Mouse (Mus musculus) heart, postnatal 25 days (tissue): ENCODE measurements at regions not wholly inside any gene's neighbourhood (a gene's known extent, or its start where the extent isn't known, plus 50 kb on each side); places are given as distances from the start of the nearest gene placed in this dataset.
A peak's percentile ranks its signal among the peaks of the same experiment; 100 is the strongest.

ENCODE experiments used
- DNase-seq: peaks from one replicate; pipeline ENCODE4 v3.0.0; 2022; ENCODE audit warnings: low spot score
- intact Hi-C: fragments of 180-260 bp; cut with DNase I; formaldehyde crosslinking; loops from one replicate; pipeline ENCODE4 v1.15.1; 2025

DNA sequence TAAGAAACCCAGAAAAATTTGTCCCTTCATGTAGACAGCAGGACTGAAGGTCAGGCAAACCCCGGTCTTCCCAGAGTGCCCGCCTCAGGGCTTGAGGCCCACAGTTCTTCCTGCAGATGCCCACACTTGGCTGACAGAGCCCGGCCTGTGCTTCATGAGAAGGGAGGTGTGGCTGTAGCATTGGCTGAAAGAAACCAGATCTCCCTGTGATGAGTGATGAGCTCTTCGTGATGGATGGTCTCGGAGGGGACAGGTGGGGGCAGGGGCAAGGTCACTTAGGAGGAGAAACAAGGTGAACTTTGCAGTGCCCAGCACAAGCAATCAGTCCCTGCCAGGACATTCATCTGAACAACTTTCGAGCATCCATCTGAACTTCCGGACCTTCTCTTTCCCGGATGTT, 298.7 kb upstream of the Ddhd1 start:
- intact Hi-C loops, result no loop called here
- peak; percentile 0 for DNase-seq

DNA sequence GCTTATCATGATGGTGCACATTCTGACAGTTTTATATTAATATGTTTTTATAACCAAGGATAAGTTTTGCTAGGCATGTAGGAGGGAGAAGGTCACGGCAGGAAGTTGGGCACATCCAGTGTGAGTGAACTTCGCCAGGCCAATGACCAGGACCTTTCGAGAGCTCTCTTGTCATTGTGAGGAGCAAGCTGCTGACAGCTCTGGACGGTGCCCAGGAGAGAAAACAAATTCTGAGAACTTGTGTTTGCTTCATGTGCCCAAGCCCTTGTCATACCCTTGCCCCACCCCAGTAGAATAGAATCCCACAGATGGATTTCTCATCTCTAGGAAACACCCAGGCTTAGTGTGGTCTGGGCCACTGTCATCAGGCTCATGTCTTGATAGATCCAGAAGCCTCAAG, 304.5 kb upstream of the Ddhd1 start:
- no peak for DNase-seq

DNA sequence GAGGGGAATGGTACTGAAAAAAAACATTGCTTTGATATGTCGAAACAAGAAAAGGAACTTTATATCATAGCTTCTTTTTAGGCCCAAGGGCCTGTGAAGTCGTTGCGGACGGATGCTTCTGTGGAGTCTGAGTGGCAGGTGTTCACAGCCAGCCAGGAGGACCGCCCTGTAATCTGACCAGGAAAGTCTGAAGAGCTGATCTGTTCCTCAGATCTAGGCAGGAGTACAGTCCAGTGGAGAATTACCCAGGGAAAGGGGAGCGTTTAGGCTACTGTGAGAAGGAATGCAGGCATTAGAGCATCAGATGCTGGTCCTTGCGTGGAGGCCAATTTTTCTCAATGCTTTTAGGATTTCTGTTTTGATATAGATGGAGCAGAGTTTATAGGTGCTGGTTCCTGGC, 306.1 kb upstream of the Ddhd1 start:
- intact Hi-C loops, result no loop called here
- DNase-seq, result no peak

More for the DNA sequence above, 304.5 kb upstream of the Ddhd1 start:
- intact Hi-C loops, result no loop called here

DNA sequence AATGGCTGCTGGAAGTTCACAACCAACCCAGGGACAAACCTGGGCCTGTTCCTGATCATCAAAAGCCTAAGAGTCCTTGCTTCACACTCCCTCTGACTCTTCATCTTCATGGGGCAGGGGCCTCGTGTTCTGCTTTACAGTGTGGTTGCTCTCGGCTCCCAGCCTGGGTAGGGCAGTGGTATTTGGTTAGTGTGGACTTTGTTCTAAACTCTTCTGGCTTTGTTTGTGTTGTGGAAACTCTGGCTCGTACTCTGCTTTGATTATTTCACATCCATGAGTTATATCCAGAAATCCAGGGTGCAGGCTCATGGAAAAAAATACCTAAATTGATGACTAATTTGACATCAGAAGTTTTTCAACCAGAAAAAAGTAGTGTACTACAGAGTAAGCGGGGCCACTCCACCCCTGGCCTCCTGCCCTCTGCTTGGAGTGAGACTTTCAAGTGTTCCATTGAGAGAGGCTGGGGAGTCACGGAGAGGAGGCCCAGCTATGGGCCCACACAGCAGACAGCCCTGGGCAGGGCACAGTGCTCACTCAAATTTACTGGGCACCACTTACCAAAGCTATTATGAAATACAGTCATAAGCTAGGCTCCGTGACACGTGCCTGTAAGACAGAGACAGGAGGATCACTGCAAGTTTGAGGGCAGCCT, 325.4 kb upstream of the Ddhd1 start:
- no peak for DNase-seq
- intact Hi-C loops, result no loop called here

DNA sequence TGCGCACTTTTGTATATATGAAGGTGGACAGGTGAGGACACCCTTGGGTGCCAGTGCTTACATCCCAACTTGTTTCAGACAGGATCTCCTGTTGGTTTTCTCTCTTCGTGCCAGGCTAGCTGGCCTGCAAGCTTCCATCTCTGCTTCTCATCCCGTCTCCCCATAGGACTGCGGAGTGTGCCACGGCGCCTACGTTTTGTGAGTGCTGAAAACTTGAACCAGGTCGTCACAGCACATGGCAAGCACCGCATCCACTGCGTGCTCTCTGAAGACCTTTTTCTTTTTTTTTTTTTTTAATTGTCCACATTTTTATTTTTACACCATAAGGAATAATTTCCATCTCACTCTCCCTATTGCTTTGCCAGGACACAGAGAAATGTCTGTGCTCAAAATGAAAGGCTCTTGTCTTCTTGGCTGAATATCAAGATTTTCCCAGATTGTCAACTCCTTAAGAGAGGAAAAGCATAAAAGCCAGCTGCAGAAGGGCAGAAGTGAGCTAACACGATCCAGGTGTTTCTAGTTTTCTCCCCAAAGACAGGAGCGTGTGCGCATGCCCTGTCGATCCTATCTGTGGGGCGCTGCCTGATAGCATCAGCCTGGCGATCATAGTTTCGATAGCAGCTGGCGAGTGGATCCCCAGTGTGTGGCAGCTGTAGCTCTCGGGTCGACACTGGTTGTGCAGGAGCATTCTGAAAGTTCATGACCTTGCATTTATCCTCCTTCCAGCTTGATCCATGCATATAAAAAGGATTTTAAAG, 326.4 kb upstream of the Ddhd1 start:
- DNase-seq, result no peak
- intact Hi-C loops, result no loop called here

DNA sequence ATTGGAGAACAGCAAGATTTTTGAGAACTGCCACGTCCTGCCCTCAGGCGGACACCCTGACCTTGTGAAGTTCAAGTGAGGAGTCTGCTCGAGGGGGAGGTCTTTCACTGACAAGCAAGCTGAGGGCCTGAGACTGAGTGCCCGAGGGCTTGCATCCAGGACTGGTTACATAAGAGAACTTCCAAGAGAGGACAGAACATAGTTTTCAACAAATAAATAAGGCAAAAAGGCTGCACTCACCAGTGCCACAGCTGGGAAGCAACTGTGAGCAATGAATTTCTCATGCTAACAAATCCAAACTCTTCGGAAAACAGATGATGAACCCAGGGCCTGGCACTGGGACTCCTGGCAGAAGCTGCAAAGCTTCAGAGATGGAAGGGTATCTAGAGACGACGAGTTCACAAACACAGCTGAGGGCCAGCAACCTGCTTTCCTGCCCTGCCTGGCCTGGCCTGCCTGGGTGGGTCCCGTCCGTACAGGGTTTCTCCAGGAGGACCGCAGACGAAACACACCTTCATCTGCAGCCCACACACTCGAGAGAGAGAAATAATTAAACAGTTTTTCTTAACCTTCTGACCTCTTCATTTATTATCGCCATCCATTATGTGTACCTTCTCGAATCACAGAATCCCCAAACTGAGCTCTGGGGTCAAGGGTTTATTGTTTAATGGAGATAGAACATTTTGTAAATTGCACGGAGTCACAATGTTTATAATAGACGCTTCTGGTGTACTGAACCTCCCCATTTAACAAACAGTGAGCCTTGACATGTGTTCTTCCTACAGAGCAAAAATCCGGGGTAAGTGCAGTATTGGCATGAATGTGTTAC, 334.3 kb upstream of the Ddhd1 start:
- intact Hi-C loops, result loop anchor here (5.0 kb wide), 2 partner anchors 395 to 710 kb away; no protein-coding TSS in a partner anchor
- DNase-seq, result peak; percentile 55

DNA sequence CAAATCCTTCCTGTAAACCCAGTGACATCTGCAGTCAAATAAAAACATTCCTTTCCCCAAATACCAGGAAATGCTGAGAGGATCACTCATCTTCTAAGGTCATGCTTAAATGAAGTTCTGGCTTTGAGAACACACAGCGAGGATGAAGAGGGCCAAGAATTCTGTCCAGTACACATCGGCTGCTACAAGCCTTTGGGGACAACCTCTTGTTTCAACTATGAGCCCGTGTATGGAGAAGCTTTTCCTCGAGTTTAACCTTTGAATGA, 334.9 kb upstream of the Ddhd1 start:
- no peak for DNase-seq
- intact Hi-C loops, result loop anchor here (1.0 to 5.0 kb wide), 4 partner anchors 394 to 731 kb away; no protein-coding TSS in a partner anchor

DNA sequence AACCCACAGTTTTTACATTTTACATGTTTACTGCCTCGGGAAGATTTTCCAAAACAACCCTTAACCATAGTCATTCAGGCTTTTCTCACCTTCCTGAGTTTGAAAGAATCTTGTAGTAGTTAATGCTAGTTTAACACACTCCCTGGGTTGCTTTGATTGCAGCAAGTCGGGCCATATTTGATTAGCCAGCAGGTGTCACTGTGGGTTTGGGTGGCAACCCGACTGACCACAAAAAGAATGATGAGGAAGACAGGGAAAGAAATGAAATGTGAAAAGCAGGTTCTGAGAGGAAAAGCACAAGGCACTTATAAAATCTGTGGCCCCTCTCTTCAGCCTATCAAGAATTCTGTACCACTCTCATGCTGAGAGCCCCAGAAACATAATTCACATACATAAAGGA, 335.7 kb upstream of the Ddhd1 start:
- intact Hi-C loops, result loop anchor here (1.0 to 5.0 kb wide), 4 partner anchors 394 to 731 kb away; no protein-coding TSS in a partner anchor
- DNase-seq, result peak; percentile 33

DNA sequence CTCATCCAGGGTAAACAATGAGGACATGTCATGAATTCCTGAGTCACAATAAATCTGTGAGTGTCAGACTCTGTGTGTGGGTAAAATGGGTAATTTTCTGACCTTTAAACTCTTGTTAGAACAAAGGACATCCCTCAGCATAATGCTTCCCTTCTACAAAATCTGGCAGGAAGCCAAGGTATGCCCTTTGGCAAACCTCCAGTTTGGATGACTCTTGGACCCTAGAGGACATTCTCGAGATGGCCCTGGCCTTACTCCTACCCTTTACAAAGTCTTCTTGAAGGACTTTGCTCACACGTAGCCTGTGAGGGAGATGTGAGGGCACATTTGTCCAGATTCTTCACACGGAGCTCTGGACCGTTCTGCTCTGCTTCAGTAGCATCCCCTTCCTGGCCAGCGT, 338.8 kb upstream of the Ddhd1 start:
- intact Hi-C loops, result no loop called here

DNA sequence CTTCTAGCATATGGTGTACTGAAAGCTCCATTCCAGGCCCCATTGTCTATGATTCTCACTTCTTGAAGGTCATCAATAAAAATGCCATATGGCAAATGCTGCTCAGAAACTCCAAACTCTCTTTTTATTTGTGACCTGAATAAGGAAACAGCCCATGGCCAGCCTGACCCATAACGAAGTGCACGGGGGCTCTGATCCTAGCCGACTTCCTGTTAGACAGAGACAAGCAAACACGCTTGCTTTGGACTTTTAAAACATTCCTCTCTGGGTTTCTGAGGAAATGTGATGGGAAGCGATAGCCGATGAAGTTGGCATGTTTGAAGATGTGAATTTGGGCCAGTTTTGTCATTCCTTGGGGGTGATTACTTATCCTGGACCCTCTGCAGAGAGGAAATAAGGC, 346.1 kb upstream of the Ddhd1 start:
- intact Hi-C loops, result no loop called here

More for the DNA sequence above, 338.8 kb upstream of the Ddhd1 start:
- no peak for DNase-seq

DNA sequence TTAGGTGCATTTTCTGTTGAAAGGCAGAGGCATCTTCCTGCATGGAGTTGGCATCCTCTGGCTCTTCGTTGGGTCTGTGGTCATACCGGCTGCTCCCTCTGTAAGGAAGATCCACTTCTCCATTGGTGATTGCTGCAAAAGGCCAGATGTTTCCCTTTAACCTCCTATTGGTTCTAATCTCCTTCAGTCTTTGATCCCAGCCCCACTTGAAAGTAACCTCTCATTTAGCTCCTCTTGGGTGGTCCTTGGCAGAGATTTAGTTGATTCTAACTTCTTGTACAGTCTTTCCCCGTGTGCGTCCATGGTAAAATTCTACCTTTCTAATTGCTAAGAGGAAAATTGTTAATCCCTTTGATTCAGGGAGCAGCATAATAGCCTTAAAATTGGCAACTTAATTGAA, 347.4 kb upstream of the Ddhd1 start:
- DNase-seq, result no peak
- intact Hi-C loops, result no loop called here

More for the DNA sequence above, 346.1 kb upstream of the Ddhd1 start:
- no peak for DNase-seq

DNA sequence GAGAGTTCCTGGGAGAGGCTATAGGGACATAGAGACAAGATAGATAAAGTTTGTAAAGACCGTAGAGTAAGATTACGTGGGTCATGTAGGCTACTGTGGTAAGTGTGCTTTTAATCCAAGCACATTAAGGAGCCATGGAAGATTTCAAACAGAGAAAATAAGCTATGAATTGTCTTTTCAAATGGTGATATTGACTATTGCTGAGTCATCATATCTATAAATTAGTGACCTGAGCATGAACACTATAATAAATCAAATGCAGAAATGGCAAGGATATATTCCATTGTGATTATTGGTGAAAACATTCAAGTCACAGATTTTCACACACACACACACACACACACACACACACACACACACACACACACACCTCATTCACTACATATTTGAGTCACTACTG, 355.3 kb upstream of the Ddhd1 start:
- no peak for DNase-seq
- intact Hi-C loops, result no loop called here

DNA sequence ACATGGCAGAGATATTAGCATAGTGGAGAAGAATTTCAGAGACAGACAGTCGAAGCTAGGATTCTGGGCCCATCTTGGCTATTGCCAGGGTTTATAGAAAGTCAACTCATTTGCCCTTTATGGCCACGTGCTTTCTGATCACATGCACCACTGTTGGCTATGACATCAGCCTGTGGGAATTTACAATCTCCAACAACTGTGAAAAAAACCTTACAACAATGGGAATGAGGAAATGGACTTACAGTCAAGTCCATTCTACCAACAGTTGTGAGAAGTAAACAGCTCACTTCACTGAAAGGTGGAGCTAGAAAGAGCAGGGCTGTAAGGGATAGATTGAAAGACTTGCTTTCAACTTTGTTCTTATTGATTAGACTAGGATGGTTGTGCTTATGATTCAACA, 356.1 kb upstream of the Ddhd1 start:
- DNase-seq, result no peak
- intact Hi-C loops, result no loop called here

DNA sequence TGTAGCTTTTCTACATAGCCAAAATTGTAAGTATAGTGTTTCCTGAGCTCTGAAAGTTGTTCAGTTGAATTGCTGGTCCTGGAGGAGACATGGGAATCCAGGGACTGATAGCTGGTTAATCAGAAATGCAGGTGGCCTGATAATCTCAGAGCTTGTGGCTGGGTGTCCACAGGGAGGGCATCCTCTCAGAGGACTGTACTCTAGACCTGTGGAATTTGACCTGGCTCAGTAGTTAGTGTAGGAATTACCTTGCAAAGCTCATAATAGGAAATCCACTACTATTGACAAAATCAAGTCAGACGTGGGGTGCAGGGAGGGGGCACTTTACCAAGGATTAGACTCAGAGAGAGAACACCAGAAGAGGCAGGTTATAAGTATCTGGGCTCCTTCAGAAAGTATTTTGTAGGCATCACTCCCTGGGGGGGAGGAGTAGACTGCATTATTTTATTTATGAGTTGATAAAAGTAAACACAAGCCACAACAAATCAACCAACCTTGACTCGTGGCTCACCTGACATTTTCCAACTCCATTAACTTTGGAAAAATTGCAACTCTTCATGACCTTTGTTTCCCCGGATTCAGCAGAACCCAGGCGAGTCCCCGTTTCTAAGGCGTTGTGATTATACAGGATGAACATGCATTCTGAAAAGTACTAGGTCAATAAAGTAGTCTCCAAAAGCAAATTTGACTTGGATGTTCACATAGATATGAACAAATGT, 357.9 kb upstream of the Ddhd1 start:
- intact Hi-C loops, result no loop called here
- DNase-seq, result no peak

DNA sequence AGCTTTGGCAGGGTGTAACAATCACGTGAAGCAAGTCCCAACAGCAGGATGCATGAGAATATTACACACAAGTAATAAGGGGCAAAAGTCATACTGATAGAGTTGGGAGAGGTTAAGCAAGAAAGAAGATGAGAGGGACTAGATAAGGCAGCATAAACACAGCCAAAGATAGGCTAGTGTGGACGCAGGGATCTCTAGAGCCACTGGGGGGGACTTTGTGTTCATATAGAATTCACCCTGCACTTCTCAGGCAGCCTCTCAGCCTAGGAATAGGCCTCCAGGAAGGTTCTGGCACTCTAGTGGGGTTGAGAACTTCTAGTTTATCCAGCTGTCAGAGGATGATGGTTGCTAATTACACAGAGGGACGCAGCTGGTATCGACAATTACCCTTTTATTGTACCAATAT, 358.8 kb upstream of the Ddhd1 start:
- no peak for DNase-seq
- intact Hi-C loops, result no loop called here

DNA sequence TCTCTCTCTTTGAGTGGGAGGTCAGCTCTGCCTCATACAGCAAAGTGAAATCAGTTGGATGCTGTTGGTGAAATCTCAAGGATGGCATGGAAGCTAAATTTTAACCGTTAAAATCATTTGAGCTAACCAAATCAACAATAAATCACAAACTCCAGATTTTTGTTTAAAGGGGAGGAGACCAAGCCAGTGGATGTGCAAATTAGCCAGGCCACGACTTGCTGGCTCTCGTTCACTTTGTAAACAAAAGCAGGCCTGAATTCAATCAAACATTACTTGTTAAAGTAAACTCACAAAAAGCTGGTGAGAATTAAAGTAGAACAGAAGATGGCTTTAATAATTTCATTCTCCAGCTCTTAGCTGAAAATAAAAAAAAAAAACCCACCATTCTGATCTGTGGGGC, 359.3 kb upstream of the Ddhd1 start:
- no peak for DNase-seq
- intact Hi-C loops, result no loop called here

DNA sequence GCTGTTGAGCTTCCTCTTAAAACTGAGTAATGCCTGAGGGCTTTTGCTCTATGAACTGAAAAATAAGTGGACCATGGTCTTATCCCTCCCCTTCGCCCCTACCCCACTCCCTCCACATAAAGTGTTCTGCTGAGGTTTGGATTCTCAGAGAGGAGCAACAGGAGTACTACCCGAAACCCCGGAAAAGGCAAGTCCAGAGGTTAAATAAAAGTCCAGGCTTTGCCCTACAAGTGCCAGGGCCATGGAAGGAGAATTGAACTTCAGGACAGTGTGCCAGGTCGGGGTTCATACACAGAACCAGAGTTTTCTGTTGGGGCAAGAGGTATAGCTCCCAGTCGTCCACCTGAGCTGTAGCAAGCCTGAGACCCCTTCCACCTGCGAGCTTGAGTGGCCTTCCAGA, 360.0 kb upstream of the Ddhd1 start:
- DNase-seq, result no peak
- intact Hi-C loops, result no loop called here

DNA sequence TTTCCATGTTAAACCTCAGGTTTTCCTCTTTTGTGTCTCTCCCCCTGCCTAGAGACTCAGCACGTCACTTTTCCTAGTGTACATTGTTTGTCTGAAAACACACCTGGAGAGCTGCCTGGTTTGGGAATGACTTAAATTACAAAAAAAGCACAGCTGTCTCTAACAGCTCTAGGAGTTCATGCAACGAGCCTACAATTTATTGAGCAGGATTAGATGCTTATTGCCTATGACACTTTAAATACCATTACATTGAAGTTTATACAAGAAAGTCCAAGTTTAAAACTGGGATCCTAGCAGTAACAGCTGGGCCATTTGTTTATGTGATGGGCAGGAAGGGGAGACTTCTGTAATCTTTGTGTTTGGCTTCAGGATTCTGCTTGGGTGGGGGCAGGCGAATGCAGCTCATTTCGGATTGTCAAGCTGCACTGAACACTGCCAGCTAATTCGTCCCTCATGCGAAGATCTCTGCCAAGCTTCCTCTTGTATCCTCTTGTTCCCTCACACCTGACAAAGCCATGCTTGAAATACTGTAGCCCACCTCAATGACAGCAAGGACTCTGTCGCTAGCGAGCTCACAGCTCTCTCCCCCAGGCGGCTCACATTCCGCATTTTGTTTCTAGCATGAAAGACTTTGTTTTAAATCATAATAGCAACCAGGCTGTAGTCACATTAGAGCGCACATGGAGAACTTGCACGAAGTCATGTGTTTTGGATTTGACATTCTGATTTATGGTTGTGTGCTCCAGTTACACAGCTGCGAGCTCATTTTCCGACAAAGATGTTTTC, 359.8 kb upstream of the Gm15217 start:
- intact Hi-C loops, result no loop called here
- DNase-seq, result no peak

DNA sequence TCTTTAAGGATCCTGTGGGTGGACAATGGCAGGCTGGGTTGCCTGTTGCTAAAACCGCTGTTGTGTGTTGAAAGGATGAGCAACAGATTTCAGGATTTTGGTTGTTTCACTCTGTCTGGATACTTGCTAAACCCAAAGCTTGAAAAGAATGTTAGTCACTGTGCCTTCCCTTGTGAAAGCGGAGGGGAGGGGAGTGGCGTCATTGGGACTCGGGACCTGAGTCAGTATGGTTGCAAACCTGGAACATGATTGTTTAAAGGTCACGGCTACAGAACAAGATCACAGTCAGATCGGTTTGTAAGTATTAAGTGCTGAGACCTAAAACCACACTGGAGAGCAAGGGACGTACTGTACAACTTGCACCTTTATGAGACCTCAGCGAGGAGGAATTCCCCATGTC, 344.9 kb upstream of the Gm15217 start:
- no peak for DNase-seq
- intact Hi-C loops, result no loop called here
